Mouse (Mus musculus): ENCODE results near the gene Med27. TPM values are rescaled to one million over a fixed set of nuclear protein-coding genes. Genes with fewer than 3 reads are reported as not detected.
A peak's percentile ranks its signal among the peaks of the same experiment; 100 is the strongest.

Med27 gene
- 75.2 and 76.3 TPM in 2 replicates for polyA plus RNA-seq (2016; fragmentation: Nextera tagmentation; extraction: Ambion mirVana)

DNA sequence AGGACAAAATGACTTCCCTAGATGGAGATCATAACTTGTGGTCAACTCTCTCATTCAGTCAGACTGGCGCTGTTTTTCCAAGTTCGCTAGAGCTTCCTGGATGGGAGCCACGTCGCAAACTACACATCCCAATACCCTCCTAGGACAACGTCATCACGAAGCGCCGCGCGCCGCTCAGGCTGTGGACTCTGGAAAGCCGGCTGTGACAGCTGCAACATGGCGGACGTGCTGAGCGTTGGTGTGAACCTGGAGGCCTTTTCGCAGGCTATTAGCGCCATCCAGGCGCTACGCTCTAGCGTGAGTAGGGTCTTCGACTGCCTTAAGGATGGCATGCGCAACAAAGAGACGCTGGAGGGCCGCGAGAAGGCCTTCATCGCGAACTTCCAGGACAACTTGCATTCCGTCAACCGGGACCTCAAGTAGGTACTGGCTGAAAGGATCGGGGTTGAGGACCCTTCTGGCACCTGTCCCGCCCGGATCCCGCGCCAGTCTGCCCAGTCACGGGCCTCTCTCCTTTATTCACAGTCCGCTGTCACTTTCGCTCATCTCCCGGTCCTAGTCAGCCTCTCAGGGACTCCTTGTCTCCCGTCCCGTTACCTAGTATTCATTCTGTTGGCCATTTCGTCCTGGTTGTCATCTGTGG is at the start of gene Med27:
Med27 (plus strand) TSS at position 191 of the 643 bp plus-strand sequence.
- peak within 1 kb of the TSS; percentile 60; the same call in 1 of the 2 replicates for H3K27ac ChIP-seq
- peak within 1 kb of the TSS; percentile 74 for H3K4me2 ChIP-seq (replicated peaks)
- peak; percentile 93 for ATAC-seq (ENCODE audit: low FRiP score, low read depth)
- peak within 1 kb of the TSS; percentile 83 for H3K4me3 ChIP-seq
- no peaks in the 10 kb centered on the region for H3K27me3 ChIP-seq (replicated peaks)
- H3K9me3 ChIP-seq, result no peaks in the 10 kb centered on the region
- H3K36me3 ChIP-seq, result peaks cover 21% of the 10 kb centered on the region
- peak within 1 kb of the TSS; percentile 79 for H3K9ac ChIP-seq
- H3K4me1 ChIP-seq, result peaks cover 8% of the 10 kb centered on the region; the same call in 1 of the 2 replicates
- 2% methylated on average over 41 of the region's 41 CpGs for WGBS

DNA sequence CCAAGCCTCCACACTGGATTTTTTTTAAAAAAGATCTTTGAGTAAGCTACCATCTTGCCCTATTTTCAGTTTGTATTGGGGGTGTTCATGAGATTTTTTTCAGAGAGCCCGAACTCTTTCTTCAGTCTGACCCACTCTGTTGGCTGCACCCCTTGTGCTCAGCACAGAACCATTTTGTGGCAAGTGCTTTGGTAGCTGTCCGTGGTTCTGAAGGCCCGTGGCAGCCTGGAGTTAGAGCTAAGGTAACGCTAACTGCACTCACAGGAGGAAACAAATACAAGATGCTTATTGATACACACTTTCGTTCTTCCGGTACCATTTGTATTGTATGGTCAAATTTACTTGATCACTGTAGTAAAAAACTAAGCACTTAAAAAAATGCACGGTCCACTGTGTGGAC is 36.7 kb upstream of the Med27 start:
- 54% methylated on average over 7 of the region's 7 CpGs for WGBS
- no peak overlapping the region for H3K4me3 ChIP-seq
- no peak for ATAC-seq (ENCODE audit: low FRiP score, low read depth)
- H3K4me1 ChIP-seq, result no peaks in the 10 kb centered on the region
- no peaks in the 10 kb centered on the region for H3K27me3 ChIP-seq (replicated peaks)
- no peaks in the 10 kb centered on the region for H3K36me3 ChIP-seq
- H3K4me2 ChIP-seq (replicated peaks), result no peak overlapping the region
- no peak overlapping the region for H3K27ac ChIP-seq
- H3K9ac ChIP-seq, result no peak overlapping the region
- H3K9me3 ChIP-seq, result no peaks in the 10 kb centered on the region

DNA sequence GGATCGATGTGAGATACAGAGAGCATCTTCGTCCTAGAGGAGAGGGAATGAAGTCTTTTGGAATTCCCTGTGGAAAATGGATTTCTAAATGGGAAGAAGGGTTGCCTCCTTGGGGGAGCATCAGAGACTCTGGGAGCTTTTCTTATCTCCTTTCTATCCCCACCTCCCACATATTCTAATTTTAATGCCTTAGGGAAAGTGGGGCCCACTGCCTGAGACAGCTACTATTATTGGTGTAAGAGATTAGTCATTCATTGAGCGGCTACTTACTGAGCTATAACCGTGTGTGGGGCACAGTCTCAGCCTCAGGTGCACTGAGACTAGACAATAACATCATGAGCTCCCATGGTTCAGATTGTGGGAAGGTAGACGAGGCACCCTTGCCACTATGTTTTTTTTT is 34.6 kb upstream of the Med27 start:
- no peak overlapping the region for H3K4me2 ChIP-seq (replicated peaks)
- no peaks in the 10 kb centered on the region for H3K4me1 ChIP-seq
- no peak for ATAC-seq (ENCODE audit: low FRiP score, low read depth)
- WGBS, result 85% methylated on average over 5 of the region's 5 CpGs
- H3K9ac ChIP-seq, result no peak overlapping the region
- no peak overlapping the region for H3K27ac ChIP-seq
- no peak overlapping the region for H3K4me3 ChIP-seq
- no peaks in the 10 kb centered on the region for H3K27me3 ChIP-seq (replicated peaks)
- H3K36me3 ChIP-seq, result no peaks in the 10 kb centered on the region
- H3K9me3 ChIP-seq, result no peaks in the 10 kb centered on the region

DNA sequence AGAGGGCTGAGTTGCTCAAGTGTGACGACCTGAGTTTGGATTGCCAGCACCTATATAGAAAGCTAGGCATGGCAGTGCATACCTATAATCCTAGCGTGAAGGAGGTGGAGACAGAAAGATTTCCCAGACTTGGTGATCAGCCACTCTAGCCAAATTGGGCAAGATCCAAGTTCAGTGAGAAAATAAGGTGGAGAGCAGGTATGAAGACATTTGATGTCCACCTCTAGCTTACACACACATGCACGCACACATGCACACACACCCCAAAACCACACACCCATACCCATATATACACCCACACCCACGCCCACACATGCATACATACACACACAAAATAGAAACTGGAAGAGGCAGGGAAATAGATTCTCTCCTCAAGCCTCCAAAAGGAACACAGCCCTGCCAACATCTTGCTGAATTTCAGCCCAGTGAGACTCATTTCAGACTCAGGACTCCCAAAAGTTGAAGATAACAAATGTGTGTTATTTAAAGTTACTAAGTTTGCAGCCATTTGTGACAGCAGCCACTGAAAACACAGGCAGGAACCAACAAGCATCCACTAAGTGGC is 28.6 kb upstream of the Med27 start:
- no peak overlapping the region for H3K27ac ChIP-seq
- H3K9ac ChIP-seq, result no peak overlapping the region
- no peak overlapping the region for H3K4me2 ChIP-seq (replicated peaks)
- H3K4me3 ChIP-seq, result no peak overlapping the region
- ATAC-seq (ENCODE audit: low FRiP score, low read depth), result no peak
- WGBS, result 70% methylated on average over 4 of the region's 4 CpGs
- no peaks in the 10 kb centered on the region for H3K36me3 ChIP-seq
- no peaks in the 10 kb centered on the region for H3K9me3 ChIP-seq
- H3K27me3 ChIP-seq (replicated peaks), result no peaks in the 10 kb centered on the region
- no peaks in the 10 kb centered on the region for H3K4me1 ChIP-seq

DNA sequence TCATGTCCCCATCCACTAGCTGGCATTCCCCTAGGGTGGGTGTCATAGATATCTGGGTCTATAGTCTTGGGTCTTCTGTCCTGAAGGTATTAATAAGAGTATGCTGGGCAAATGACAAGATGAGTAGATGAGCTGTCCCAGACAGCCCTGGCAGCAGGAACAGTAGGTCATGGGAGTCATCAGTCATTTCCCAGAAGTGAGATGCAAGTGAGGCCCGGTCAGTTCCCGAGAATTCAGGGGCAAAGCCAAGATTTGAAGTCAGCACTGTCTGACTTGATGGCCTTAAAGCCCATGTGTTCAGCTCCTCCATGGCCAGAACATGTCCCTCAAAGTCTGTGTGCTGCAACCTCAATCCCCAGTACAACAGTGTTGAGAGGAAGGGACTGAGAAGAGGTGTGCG is 28.0 kb upstream of the Med27 start:
- no peak for ATAC-seq (ENCODE audit: low FRiP score, low read depth)
- 89% methylated on average over 3 of the region's 3 CpGs for WGBS
- H3K4me3 ChIP-seq, result no peak overlapping the region
- H3K9me3 ChIP-seq, result no peaks in the 10 kb centered on the region
- H3K27ac ChIP-seq, result no peak overlapping the region
- no peaks in the 10 kb centered on the region for H3K4me1 ChIP-seq
- H3K4me2 ChIP-seq (replicated peaks), result no peak overlapping the region
- no peak overlapping the region for H3K9ac ChIP-seq
- no peaks in the 10 kb centered on the region for H3K36me3 ChIP-seq
- H3K27me3 ChIP-seq (replicated peaks), result no peaks in the 10 kb centered on the region

DNA sequence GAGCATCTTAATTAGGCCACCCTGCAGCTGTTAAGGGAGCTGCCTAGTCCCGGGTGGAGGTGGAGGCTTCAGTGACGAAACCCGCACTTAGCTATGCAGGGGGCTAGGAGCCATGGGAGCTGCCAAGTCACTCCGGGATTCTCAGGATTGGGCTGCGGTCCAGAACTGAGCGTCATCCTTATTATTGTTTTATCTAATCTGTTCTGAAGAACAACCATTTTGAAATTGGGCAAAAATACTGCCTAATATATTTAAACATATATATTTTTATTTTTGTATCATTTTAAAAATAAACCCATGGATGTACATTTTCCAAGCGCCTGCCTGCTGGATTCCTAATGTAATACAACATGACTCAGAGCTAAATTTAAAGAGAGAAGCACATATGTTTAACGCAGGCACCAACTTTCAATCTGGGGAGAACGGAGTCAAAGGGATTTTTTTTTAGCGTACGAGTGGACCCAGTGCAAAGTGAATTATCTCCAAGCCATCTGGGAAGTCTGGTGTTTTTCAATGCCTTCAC is 26.3 kb upstream of the Med27 start:
- Histone ChIP-seq H3K4me3 (no peak overlapping the region), H3K36me3 (no peaks in the 10 kb centered on the region), H3K9ac (no peak overlapping the region), H3K4me1 (no peaks in the 10 kb centered on the region), H3K27me3 (replicated peaks) (no peaks in the 10 kb centered on the region), H3K27ac (no peak overlapping the region), H3K9me3 (no peaks in the 10 kb centered on the region), H3K4me2 (replicated peaks) (no peak overlapping the region)
- ATAC-seq (ENCODE audit: low FRiP score, low read depth), result no peak
- 68% methylated on average over 11 of the region's 11 CpGs for WGBS

DNA sequence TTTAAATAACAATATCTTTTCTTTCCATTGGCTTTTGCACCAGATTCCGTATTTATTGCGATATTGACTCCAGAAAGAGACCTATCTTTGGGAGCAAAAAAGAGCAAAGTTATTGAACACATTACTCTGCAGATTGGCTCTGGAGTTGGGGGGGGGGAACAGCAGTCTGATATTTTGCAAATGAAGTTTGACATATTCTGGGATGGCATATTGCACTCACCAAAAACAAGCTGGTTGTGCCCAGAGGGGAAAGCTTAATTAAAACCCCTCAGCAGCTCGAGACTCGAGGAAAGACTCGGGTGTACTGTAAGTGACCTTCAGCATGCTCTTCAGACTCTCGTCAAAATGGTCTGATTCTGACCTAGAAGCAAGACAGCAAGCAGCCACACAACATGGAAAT is 25.8 kb upstream of the Med27 start:
- Histone ChIP-seq H3K4me3 (no peak overlapping the region), H3K9me3 (no peaks in the 10 kb centered on the region), H3K9ac (no peak overlapping the region), H3K4me2 (replicated peaks) (no peak overlapping the region), H3K36me3 (no peaks in the 10 kb centered on the region), H3K27ac (no peak overlapping the region), H3K4me1 (no peaks in the 10 kb centered on the region), H3K27me3 (replicated peaks) (no peaks in the 10 kb centered on the region)
- ATAC-seq (ENCODE audit: low FRiP score, low read depth), result no peak
- 85% methylated on average over 6 of the region's 6 CpGs for WGBS

DNA sequence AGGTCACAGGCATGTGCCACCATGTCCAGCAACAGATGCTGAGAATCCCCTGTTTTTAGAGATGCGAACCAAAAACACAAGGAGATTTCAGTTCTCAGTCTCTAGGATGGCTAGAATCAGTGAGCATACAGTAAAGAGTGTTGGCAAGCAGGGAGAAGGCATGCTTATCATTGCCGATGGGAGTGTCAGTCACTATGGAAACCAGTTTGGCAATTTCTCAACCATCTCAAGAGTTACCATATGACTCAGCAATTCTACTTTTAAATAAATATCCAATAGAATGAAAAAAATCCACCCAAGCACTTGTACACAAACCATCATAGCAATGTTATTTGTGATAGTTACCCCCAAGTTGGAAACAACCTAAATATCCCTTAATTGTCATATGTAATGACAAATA is 22.2 kb upstream of the Med27 start:
- Histone ChIP-seq H3K9me3 (no peaks in the 10 kb centered on the region), H3K27me3 (replicated peaks) (no peaks in the 10 kb centered on the region), H3K36me3 (no peaks in the 10 kb centered on the region), H3K4me2 (replicated peaks) (no peak overlapping the region), H3K4me1 (no peaks in the 10 kb centered on the region), H3K4me3 (no peak overlapping the region), H3K9ac (no peak overlapping the region), H3K27ac (no peak overlapping the region)
- WGBS, result 89% methylated on average over 2 of the region's 2 CpGs
- no peak for ATAC-seq (ENCODE audit: low FRiP score, low read depth)

DNA sequence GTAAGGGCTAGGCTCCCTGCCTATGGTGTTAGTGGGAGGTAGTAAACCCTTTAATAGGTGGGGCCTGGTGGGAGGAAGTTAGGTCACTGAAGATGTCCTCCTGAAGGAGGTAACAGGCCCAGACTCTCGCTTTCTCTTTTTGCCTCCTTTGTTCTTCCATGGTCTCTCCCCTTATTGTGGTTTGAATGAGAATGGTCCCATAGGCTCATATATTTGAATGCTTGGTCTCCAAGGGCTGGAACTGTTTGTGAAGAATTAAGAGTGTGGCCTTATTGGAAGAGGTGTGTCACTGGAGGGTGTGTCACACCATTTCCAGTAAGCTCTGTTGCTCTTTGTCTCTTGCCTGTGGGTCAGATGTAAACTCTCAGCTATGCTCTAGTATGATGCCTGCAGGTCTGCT is 16.1 kb upstream of the Med27 start:
- H3K36me3 ChIP-seq, result no peaks in the 10 kb centered on the region
- H3K27me3 ChIP-seq (replicated peaks), result no peaks in the 10 kb centered on the region
- no peak overlapping the region for H3K4me2 ChIP-seq (replicated peaks)
- H3K4me1 ChIP-seq, result no peaks in the 10 kb centered on the region
- no peak overlapping the region for H3K27ac ChIP-seq
- no peak for ATAC-seq (ENCODE audit: low FRiP score, low read depth)
- H3K4me3 ChIP-seq, result no peak overlapping the region
- H3K9me3 ChIP-seq, result no peaks in the 10 kb centered on the region
- 91% methylated on average over 1 of the region's 1 CpGs for WGBS
- H3K9ac ChIP-seq, result no peak overlapping the region

DNA sequence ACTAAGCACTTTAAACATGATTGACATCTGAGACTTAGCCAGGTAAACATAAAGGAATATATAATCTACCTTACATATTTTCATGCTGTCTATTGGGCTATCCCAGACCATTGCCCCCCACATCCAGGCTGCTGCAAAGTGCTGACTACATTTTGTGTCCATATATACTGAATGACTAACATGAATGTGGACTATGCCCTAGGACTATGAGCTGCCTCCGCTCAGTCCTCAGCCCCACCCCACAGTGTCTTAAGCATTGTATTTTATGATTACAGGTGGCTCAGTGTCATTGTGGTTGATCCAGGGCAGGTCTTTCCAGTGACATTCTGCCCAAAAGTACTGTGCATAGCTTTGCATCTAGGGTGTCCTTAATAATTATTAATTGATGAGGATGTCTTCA is 8.2 kb upstream of the Med27 start:
- Histone ChIP-seq H3K36me3 (no peaks in the 10 kb centered on the region), H3K4me3 (no peak overlapping the region), H3K9me3 (no peaks in the 10 kb centered on the region), H3K4me1 (no peaks in the 10 kb centered on the region), H3K27ac (no peak overlapping the region), H3K9ac (no peak overlapping the region), H3K4me2 (replicated peaks) (no peak overlapping the region), H3K27me3 (replicated peaks) (no peaks in the 10 kb centered on the region)
- WGBS, result 95% methylated on average over 1 of the region's 1 CpGs
- ATAC-seq (ENCODE audit: low FRiP score, low read depth), result no peak

DNA sequence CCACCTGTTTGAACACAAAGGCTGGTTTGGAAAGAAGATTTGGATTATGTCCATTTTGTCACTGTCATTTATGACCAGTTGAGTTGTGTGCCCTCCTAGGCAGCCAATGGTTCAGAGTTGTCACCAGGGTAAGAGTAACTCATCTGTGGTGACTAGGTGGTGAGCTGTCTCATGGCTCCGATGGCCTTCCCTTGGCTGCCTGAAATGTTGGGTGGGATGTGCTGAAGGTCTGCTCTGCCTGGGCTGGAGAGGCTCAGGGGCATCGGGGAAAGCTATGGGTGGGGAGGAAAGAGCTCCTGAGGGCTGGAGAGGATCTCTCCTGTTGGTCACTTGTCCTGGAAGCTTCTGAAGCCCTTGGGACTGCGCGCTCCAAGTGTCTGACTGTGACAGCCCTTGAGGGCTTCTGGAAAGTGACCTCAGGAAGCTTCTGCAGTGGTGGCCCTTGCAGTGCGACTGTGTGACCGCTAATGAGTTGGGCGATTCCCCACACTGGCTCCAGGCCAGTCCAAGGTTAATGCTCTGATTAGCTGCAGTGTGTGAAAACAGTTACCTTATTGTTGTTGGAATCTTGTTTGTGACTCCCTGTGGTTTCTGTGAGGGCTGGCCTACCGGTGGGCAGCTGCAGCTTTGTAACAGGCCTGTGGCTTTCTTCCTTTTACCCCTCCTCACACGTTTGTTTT is 12.2 kb downstream of the Med27 start:
- 47% methylated on average over 9 of the region's 9 CpGs for WGBS
- H3K4me1 ChIP-seq, result peaks cover 11% of the 10 kb centered on the region
- H3K9me3 ChIP-seq, result no peaks in the 10 kb centered on the region
- H3K27me3 ChIP-seq (replicated peaks), result no peaks in the 10 kb centered on the region
- H3K4me3 ChIP-seq, result no peak overlapping the region
- no peak overlapping the region for H3K9ac ChIP-seq
- peaks cover 9% of the 10 kb centered on the region; the same call in 1 of the 2 replicates for H3K36me3 ChIP-seq
- no peak overlapping the region for H3K27ac ChIP-seq
- no peak for ATAC-seq (ENCODE audit: low FRiP score, low read depth)
- no peak overlapping the region for H3K4me2 ChIP-seq (replicated peaks)

DNA sequence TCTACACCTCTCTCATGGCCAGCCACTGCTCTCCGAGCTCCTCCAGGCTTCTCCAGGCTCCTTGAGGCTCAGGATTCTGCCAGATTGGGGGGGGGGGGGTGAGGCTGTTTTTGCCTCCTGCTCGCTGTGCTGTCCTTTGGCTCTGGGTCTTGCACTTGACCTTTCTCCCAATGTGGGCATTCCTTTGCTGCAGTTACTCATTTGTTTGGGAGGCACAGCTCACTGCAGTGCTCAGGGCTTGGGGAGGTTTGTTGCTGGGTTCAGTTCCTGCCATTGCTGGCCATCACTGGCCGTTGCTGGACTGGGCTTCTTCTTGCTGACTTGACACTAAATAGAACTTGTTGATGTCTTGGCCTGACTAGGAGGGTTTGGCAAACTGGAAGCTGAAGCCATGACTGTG is 14.3 kb downstream of the Med27 start:
- Histone ChIP-seq H3K4me2 (replicated peaks) (no peak overlapping the region), H3K36me3 (0 out of 2 replicates have a peak, but pooled peaks cover 3% of the 10 kb centered on the region), H3K27me3 (replicated peaks) (no peaks in the 10 kb centered on the region), H3K4me3 (no peak overlapping the region), H3K9me3 (no peaks in the 10 kb centered on the region), H3K27ac (no peak overlapping the region), H3K4me1 (peaks cover 11% of the 10 kb centered on the region; the same call in 1 of the 2 replicates), H3K9ac (no peak overlapping the region)
- 87% methylated on average over 3 of the region's 3 CpGs for WGBS
- no peak for ATAC-seq (ENCODE audit: low FRiP score, low read depth)

All from neural tube, embryonic 12.5 days (tissue).